Mouse (Mus musculus) MEL (cell line): ENCODE measurements around the gene Kcnj4.

ENCODE experiments used
- CTCF ChIP-seq, 3 experiments: IDR thresholded peaks in 2 of 3; conservative IDR thresholded peaks in 1 of 3; 2 replicates each; pipeline ENCODE4 v1.5.1; 2011 to 2012; ENCODE audit warnings: low read length in 3 of 3, low read depth in 2 of 3, mild to moderate bottlenecking in 2 of 3, improper control_type of control experiment in 1 of 3, inconsistent platforms in 1 of 3, mixed read lengths in 1 of 3, moderate library complexity in 1 of 3; ENCODE audit not compliant: control insufficient read depth in 1 of 3, insufficient read depth in 1 of 3, poor library complexity in 1 of 3, severe bottlenecking in 1 of 3
- MYC ChIP-seq: IDR thresholded peaks from 2 replicates; pipeline ENCODE4 v1.6.1; 2011; ENCODE audit warnings: low read depth, mild to moderate bottlenecking, low read length, improper control_type of control experiment, moderate library complexity

DNA sequence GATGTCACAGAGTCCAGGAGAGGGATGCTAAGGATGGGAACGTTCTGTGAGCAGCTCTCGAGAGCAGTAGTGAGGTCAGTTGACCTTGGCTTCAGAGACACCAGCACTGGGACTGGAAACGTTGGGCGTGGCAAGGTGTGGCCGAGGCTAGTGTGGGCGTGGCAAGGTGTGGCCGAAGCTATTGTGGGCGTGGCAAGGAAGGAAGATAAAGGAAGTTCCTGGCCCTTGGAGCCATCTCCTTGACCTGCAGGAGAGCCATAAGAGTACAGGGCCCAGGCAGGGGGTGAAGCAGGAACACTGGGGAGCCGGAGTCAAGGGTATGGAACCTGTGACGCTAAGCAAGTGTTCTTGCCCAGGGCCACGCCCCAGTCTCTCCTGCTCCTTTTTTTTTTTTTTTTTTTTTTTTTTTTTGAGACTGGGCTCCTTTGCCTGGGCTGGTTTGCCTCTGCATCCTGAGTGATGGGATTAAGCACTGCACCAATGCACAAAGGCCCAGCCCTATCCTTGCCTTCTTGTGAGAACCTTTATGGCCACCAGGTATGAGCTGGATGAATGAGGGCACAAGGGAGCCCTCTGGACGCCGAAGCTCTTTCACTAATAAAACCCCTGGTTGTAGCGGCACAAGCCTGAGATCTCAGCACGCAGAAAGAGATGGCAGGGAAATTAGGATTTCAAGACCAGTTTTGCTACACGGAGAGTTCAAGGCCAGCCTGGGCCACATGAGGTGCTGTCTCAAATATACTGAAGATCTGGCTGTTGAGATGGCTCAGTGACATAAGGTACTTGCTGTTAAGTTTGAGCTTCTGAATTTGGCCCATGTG is 14.6 kb upstream of the Kcnj4 start:
- no peak for TF ChIP-seq CTCF (IDR thresholded peaks at IDR 0.05 in 2 of 3, conservative IDR thresholded peaks at IDR 0.05 in 1 of 3; ENCODE audit: control insufficient read depth in 1 of 3, insufficient read depth in 1 of 3, low read depth in 2 of 3, low read length in 3 of 3, poor library complexity in 1 of 3, severe bottlenecking in 1 of 3)
- TF ChIP-seq MYC = no peak
